8 mouse cellular contexts compared by ENCODE assay signal in genomic region chr15:99803186-99803644, GRCm38 (mm10). TPM values are rescaled to one million over a fixed set of nuclear protein-coding genes. Genes with fewer than 3 reads are reported as not detected.
DNase-seq lines count a peak whose midpoint lies in the region; ATAC-seq and TF ChIP-seq lines count a peak whose summit lies in the region.

No protein-coding gene starts in this region.

- 33% methylated on average over 6 of the region's 6 CpGs for WGBS in forebrain, embryonic 13.5 days
- WGBS in forebrain, postnatal 0 days: 30% methylated on average over 6 of the region's 6 CpGs

- no peak overlapping the region for H3K4me2 ChIP-seq in forebrain, embryonic 13.5 days
- no peak overlapping the region for H3K4me2 ChIP-seq in forebrain, postnatal 0 days (ENCODE audit: low read depth)

- peak overlapping the region; percentile 36; the same call in 1 of the 2 replicates for H3K9ac ChIP-seq in forebrain, embryonic 13.5 days
- H3K9ac ChIP-seq in forebrain, postnatal 0 days: no peak overlapping the region

- H3K36me3 ChIP-seq in forebrain, embryonic 13.5 days (ENCODE audit: poor library complexity, severe bottlenecking): peaks cover 21% of the 10 kb centered on the region
- no peaks in the 10 kb centered on the region; the same call in 1 of the 2 replicates for H3K36me3 ChIP-seq in forebrain, postnatal 0 days (ENCODE audit: insufficient read depth)
- peaks cover 3% of the 10 kb centered on the region for H3K36me3 ChIP-seq in megakaryocyte, embryonic 14.5 days (replicated peaks; ENCODE audit: low read length)

- no peak for ATAC-seq in forebrain, embryonic 13.5 days
- no peak for ATAC-seq in forebrain, postnatal 0 days

- peak overlapping the region; percentile 21 for H3K27ac ChIP-seq in forebrain, embryonic 13.5 days
- no peak overlapping the region for H3K27ac ChIP-seq in forebrain, postnatal 0 days (ENCODE audit: low read depth, low read length)

- no peak for TF ChIP-seq CTCF in forebrain, postnatal 0 days (IDR thresholded peaks at IDR 0.05; ENCODE audit: low read depth)

- no peak overlapping the region for H3K4me3 ChIP-seq in forebrain, embryonic 13.5 days
- H3K4me3 ChIP-seq in forebrain, postnatal 0 days (ENCODE audit: low read depth, low read length): no peak overlapping the region
- peak overlapping the region; percentile 87 for H3K4me3 ChIP-seq in megakaryocyte, embryonic 14.5 days (replicated peaks)

- H3K4me1 ChIP-seq in forebrain, embryonic 13.5 days: peaks cover 45% of the 10 kb centered on the region
- H3K4me1 ChIP-seq in forebrain, postnatal 0 days (ENCODE audit: insufficient read depth): peaks cover 2% of the 10 kb centered on the region; the same call in 1 of the 2 replicates
- H3K4me1 ChIP-seq in megakaryocyte, embryonic 14.5 days: peaks cover 50% of the 10 kb centered on the region

- H3K9me3 ChIP-seq in forebrain, embryonic 13.5 days (replicated peaks): no peaks in the 10 kb centered on the region
- H3K9me3 ChIP-seq in forebrain, postnatal 0 days (ENCODE audit: low read length): no peaks in the 10 kb centered on the region
- H3K9me3 ChIP-seq in megakaryocyte, embryonic 14.5 days: no peaks in the 10 kb centered on the region

- H3K27me3 ChIP-seq in forebrain, embryonic 13.5 days: no peaks in the 10 kb centered on the region
- H3K27me3 ChIP-seq in forebrain, postnatal 0 days (ENCODE audit: insufficient read depth, low read length): no peaks in the 10 kb centered on the region
- peaks cover 1% of the 10 kb centered on the region for H3K27me3 ChIP-seq in megakaryocyte, embryonic 14.5 days (replicated peaks)

- DNase-seq in forebrain, postnatal 0 days: no peak
- peak; percentile 77 for DNase-seq in NIH3T3 (ENCODE audit: low read depth)
- peak; percentile 48 for DNase-seq in gastrocnemius, postnatal 25 days
- peak; percentile 55 for DNase-seq in kidney, postnatal 14 days
- no peak for DNase-seq in ovary, postnatal 10 days (ENCODE audit: low spot score)
- no peak for DNase-seq in right cerebral cortex, postnatal 25 days

RNA-seq across cellular contexts. Expression of gene Cers5, which starts 30.5 kb away (rescaled TPM):
- 62.6 and 67.2 TPM in 2 replicates for polyA plus RNA-seq in forebrain, embryonic 13.5 days (2015; fragmentation: Nextera tagmentation; extraction: Ambion mirVana)
- 95.7 and 99.2 TPM in 2 replicates for total RNA-seq in forebrain, postnatal 0 days (2014; rRNA removed)
- 69.5 and 76.8 TPM in 2 replicates for polyA plus RNA-seq in forebrain, postnatal 0 days (2015; fragmentation: Nextera tagmentation; extraction: Ambion mirVana)
- 1 to 10 TPM; 4.0 to 6.1 TPM for total RNA-seq in gastrocnemius, postnatal 25 days (2021)
- 3.2 and 13.6 TPM in 2 replicates for polyA plus RNA-seq in megakaryocyte, embryonic 14.5 days (2012; ENCODE audit: insufficient read depth, low replicate concordance)

Comparison
In these comparisons a context has a peak if more than half of its experiments do, and no peak if none do; other contexts are left out.
1. DNase-seq: peak in NIH3T3 (single experiment), gastrocnemius, postnatal 25 days (single experiment) and kidney, postnatal 14 days (single experiment); none in forebrain, postnatal 0 days (single experiment), ovary, postnatal 10 days (single experiment) and right cerebral cortex, postnatal 25 days (single experiment).